Mouse (Mus musculus) bone marrow, adult 2 months (tissue): ENCODE data around the gene Fyn. TPM values are rescaled to one million over a fixed set of nuclear protein-coding genes. Genes with fewer than 3 reads are reported as not detected.

Experiments
- H3K27ac ChIP-seq: fragments of 200-500 bp; 2 replicates; pipeline ENCODE4 v1.5.1; 2012; ENCODE audit warnings: low read depth, mild to moderate bottlenecking, control low read depth, inconsistent platforms, low read length; ENCODE audit not compliant: control insufficient read depth, poor library complexity, insufficient read depth
- H3K4me1 ChIP-seq: fragments of 200-500 bp; 2 replicates; pipeline ENCODE4 v1.6.1; 2011; ENCODE audit warnings: low read length; ENCODE audit not compliant: control insufficient read depth, insufficient read depth
- H3K4me3 ChIP-seq: fragments of 200-500 bp; replicated peaks from 2 replicates; pipeline ENCODE3; 2011; ENCODE audit warnings: mild to moderate bottlenecking, low read depth, low read length, control low read depth; ENCODE audit not compliant: control insufficient read depth
- CTCF ChIP-seq: fragments of 200-500 bp; IDR thresholded peaks from 2 replicates; pipeline ENCODE4 v1.5.1; 2011; ENCODE audit warnings: low read length, control low read depth; ENCODE audit not compliant: control insufficient read depth, insufficient read depth
- POLR2A ChIP-seq: fragments of 200-500 bp; IDR thresholded peaks from 2 replicates; pipeline ENCODE4 v1.6.1; 2011; ENCODE audit warnings: low read depth, mild to moderate bottlenecking, control low read depth, low read length, borderline replicate concordance; ENCODE audit not compliant: control insufficient read depth
- WGBS: fragments of 180-500 bp; shearing (Covaris S2); methylation state at CpG from one replicate; pipeline ENCODE4 v1.1.7; 2018; 5-methylcytosine and 5-hydroxymethylcytosine counted together
- polyA plus RNA-seq: library from polyadenylated mRNA; stranded (reverse); fragments of >200 nt; gene quantifications from 2 replicates; pipeline ENCODE4 v1.2.4, GENCODE M21; 2011; ENCODE audit warnings: low replicate concordance; ENCODE audit not compliant: missing spikeins, insufficient read depth, insufficient read length

The Fyn gene
- polyA plus RNA-seq, 1 experiment = 32.3 TPM

DNA sequence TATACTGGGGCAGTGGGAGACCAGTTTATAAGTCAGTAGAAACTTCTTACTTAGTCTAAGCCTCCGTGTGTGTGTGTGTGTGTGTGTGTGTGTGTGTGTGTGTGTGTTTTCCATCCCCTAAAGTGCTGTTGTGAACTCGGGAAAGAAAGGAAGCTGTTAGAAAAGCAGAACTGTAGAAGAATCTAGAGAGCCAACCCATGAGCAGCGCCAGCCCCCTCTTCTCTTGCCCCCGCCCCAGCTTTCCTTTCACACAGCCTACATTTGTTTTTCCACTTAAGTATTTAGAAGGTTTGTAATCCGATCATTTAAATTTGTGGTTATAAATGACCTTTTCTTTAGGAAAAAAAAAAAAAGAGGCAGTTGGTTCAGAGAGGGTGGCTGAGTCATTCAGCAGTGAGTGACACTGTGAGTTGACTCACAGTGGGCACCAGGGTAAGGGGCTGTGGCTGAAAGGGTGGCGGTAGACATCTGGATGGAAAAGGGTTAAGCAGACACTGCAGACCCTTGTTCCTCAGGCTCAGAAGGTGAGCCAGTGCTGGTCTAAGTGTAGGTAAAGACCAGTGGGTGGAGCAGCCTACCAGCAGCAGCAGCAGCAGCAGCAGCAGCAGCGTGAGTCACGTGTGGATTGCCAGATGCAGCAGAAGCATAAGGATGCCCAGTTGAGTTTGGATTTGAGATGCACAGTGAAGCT, 66.2 kb downstream of the Fyn start:
- whole genome bisulfite sequencing = 24% methylated on average over 8 of the region's 8 CpGs
- no peak overlapping the region for H3K27ac ChIP-seq

GRCm38 (mm10) chr10:39438905-39439304, 70.2 kb downstream of the Fyn start:
- TF ChIP-seq CTCF = no peak
- TF ChIP-seq POLR2A = no peak
- WGBS = 83% methylated on average over 5 of the region's 5 CpGs

More for the DNA sequence above, 66.2 kb downstream of the Fyn start:
- Histone ChIP-seq H3K4me3 (no peak overlapping the region), H3K4me1 (peaks cover 3% of the 10 kb centered on the region)
- TF ChIP-seq CTCF = no peak

GRCm38 (mm10) chr10:39440506-39440905, 71.9 kb downstream of the Fyn start:
- Histone ChIP-seq H3K27ac (no peak overlapping the region), H3K4me1 (no peaks in the 10 kb centered on the region), H3K4me3 (no peak overlapping the region)
- TF ChIP-seq POLR2A (no peak), CTCF (no peak)
- WGBS = 86% methylated on average over 9 of the region's 9 CpGs

More at GRCm38 (mm10) chr10:39438905-39439304, 70.2 kb downstream of the Fyn start:
- Histone ChIP-seq H3K4me3 (no peak overlapping the region), H3K4me1 (peaks cover 3% of the 10 kb centered on the region), H3K27ac (no peak overlapping the region)

GRCm38 (mm10) chr10:39441636-39442035, 73.0 kb downstream of the Fyn start:
- Histone ChIP-seq H3K4me1 (no peaks in the 10 kb centered on the region), H3K4me3 (no peak overlapping the region), H3K27ac (no peak overlapping the region)
- TF ChIP-seq CTCF (no peak), POLR2A (no peak)

- TF ChIP-seq POLR2A (no peak), CTCF (no peak)
- Histone ChIP-seq H3K27ac (no peak overlapping the region), H3K4me3 (no peak overlapping the region), H3K4me1 (no peaks in the 10 kb centered on the region)
- WGBS = 27% methylated on average over 2 of the region's 2 CpGs
Observed at GRCm38 (mm10) chr10:39443122-39443521, 74.5 kb downstream of the Fyn start.

DNA sequence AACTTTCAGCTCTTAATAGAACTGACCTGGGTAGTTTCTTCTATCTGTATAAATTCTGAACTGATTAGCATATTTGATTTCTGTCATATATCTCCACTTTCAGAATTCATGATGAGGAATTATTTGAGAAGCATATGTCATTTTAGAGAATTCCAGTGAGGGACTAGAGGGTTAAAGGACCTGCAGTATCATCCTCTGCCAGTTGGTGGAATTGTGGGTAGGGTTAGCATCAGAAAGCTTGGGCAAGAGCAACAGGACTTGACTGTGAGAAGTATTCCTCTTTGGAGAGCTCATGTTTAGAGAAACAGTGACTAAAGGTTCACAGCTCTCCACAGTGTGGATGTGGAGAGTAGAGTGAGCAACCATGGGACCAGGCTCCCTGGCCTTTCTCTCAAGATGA, 75.3 kb downstream of the Fyn start:
- no peaks in the 10 kb centered on the region; the same call in 1 of the 2 replicates for H3K4me1 ChIP-seq
- H3K4me3 ChIP-seq = no peak overlapping the region
- no peak for TF ChIP-seq CTCF
- no peak for TF ChIP-seq POLR2A
- H3K27ac ChIP-seq = no peak overlapping the region

DNA sequence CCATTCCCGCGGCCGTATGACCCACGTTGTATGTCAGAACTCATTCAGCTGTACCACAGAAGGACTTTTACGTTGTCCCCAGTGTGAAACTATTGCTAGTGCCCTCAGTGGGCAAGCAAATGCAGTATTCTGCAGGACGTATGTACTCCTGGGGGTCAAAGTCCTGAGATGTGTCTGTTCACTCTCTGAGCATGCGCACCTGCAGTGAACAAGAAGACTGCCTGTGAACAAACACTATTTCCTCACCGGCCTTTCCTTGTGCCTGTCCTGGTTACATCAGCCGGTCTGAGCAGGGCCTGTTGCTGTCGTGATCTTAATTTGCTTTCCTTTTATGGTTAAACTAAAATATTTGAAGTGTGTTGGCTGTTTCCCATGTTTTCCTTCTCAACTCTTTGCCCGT, 77.2 kb downstream of the Fyn start:
- no peak overlapping the region for H3K27ac ChIP-seq
- 81% methylated on average over 11 of the region's 11 CpGs for WGBS
- no peak overlapping the region for H3K4me3 ChIP-seq
- TF ChIP-seq POLR2A = no peak
- no peak for TF ChIP-seq CTCF
- no peaks in the 10 kb centered on the region; the same call in none of the 2 replicates for H3K4me1 ChIP-seq

DNA sequence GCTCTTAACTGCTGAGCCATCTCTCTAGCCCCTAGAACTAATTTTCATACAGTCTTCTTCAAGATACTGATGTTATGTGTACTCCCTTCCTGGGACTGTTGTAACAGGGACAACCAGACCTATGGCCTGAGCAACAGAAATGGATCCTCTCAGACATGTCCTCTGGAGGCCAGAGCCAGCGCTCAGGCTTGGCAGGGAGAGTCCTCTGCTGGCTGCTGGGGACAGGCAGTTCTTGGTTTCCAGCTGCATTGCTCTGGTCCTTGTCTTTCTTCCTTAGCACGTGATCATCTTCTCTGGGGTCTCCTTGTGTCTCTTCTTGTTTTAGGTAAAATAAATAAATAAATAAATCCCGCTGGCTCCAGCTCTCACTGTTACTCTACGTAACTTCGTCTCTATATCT, 78.1 kb downstream of the Fyn start:
- WGBS = 92% methylated on average over 5 of the region's 5 CpGs
- Histone ChIP-seq H3K27ac (no peak overlapping the region), H3K4me1 (no peaks in the 10 kb centered on the region; the same call in none of the 2 replicates), H3K4me3 (no peak overlapping the region)
- TF ChIP-seq CTCF (no peak), POLR2A (no peak)

- Histone ChIP-seq H3K4me3 (no peak overlapping the region), H3K27ac (no peak overlapping the region), H3K4me1 (no peaks in the 10 kb centered on the region; the same call in none of the 2 replicates)
- no peak for TF ChIP-seq POLR2A
- TF ChIP-seq CTCF = no peak
- WGBS = 45% methylated on average over 4 of the region's 4 CpGs
Observed at GRCm38 (mm10) chr10:39449179-39449578, 80.5 kb downstream of the Fyn start.
